Mouse (Mus musculus) intestine, embryonic 14.5 days (tissue): ENCODE results near the gene Ulk4. TPM values are rescaled to one million over a fixed set of nuclear protein-coding genes. Genes with fewer than 3 reads are reported as not detected.

Experiments
- ATAC-seq: fragments of 200-750 bp; cut with Nextera tagmentation; replicated peaks from 2 replicates; pipeline ENCODE4 v1.8.0; 2017; ENCODE audit warnings: low read depth, moderate number of reproducible peaks, moderate TSS enrichment, moderate library complexity; ENCODE audit not compliant: low FRiP score, low TSS enrichment
- DNase-seq: peaks from one replicate; pipeline ENCODE4 v3.0.0-alpha.2; 2018; ENCODE audit warnings: low spot score
- H3K27ac ChIP-seq: fragments of 300-500 bp; sonication (generic); 2 replicates; pipeline ENCODE4 v1.5.1; 2014; ENCODE audit warnings: low read depth, mild to moderate bottlenecking, control low read depth
- H3K27me3 ChIP-seq: fragments of 300-500 bp; sonication (generic); replicated peaks from 2 replicates; pipeline ENCODE4 v1.6.1; 2014; ENCODE audit warnings: low read length, control low read depth; ENCODE audit not compliant: control insufficient read depth, insufficient read depth
- H3K36me3 ChIP-seq: fragments of 300-500 bp; sonication (generic); 2 replicates; pipeline ENCODE4 v1.6.1; 2014; ENCODE audit warnings: low read length, control low read depth; ENCODE audit not compliant: control insufficient read depth, insufficient read depth
- H3K4me1 ChIP-seq: fragments of 300-500 bp; sonication (generic); replicated peaks from 2 replicates; pipeline ENCODE4 v1.6.1; 2014; ENCODE audit warnings: low read length, control low read depth, mixed read lengths; ENCODE audit not compliant: control insufficient read depth, insufficient read depth
- H3K4me2 ChIP-seq: fragments of 300-500 bp; sonication (generic); 2 replicates; pipeline ENCODE4 v1.6.1; 2014; ENCODE audit warnings: low read length
- H3K4me3 ChIP-seq: fragments of 300-500 bp; sonication (generic); 2 replicates; pipeline ENCODE4 v1.5.1; 2014; ENCODE audit warnings: low read depth, low read length, control low read depth, mixed read lengths
- H3K9ac ChIP-seq: fragments of 300-500 bp; sonication (generic); 2 replicates; pipeline ENCODE4 v1.6.1; 2014; ENCODE audit warnings: mild to moderate bottlenecking, low read length
- H3K9me3 ChIP-seq: fragments of 300-500 bp; sonication (generic); 2 replicates; pipeline ENCODE4 v1.6.1; 2016; ENCODE audit warnings: low read length, control low read depth; ENCODE audit not compliant: control insufficient read depth
- WGBS: fragments of 180-500 bp; shearing (Covaris S2); extraction: QIAGEN DNeasy Blood & Tissue Kit; methylation state at CpG from one replicate; pipeline ENCODE4 v1.1.7; 2014; 5-methylcytosine and 5-hydroxymethylcytosine counted together
- polyA plus RNA-seq: library from polyadenylated mRNA; unstranded; fragments of >200 nt; fragmentation: Nextera tagmentation; extraction: Ambion mirVana; gene quantifications from 2 replicates; pipeline ENCODE4 v1.2.1, GENCODE M21; 2014

Ulk4 gene
- polyA plus RNA-seq, 1 experiment from 2014 or later: 122 TPM

DNA sequence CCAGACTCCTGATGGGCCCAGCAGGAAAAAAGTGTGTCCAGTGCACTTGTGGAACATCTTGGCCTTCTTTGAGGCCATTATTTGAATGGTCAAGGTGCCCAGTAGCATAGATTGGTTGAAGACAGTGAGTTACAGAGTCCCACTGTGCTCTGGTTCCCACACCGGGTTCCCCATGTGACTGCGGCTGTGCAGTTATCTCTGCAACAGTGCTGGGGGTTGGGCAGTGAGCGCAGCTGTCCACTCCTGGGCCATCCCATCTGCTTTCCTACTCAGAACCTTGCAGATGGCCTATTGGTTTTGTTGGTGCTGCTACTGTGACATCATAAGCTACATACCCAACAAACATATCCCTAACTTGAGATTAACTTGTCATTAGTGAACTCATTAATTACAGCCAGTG is 290.7 kb downstream of the Ulk4 start:
- 93% methylated on average over 3 of the region's 3 CpGs for WGBS
- Histone ChIP-seq H3K27ac (no peak overlapping the region), H3K4me1 (peaks cover 17% of the 10 kb centered on the region), H3K4me3 (no peak overlapping the region), H3K4me2 (no peak overlapping the region), H3K36me3 (no peaks in the 10 kb centered on the region), H3K27me3 (no peaks in the 10 kb centered on the region), H3K9ac (no peak overlapping the region), H3K9me3 (no peaks in the 10 kb centered on the region)
- ATAC-seq (no peak), DNase-seq (no peak)

DNA sequence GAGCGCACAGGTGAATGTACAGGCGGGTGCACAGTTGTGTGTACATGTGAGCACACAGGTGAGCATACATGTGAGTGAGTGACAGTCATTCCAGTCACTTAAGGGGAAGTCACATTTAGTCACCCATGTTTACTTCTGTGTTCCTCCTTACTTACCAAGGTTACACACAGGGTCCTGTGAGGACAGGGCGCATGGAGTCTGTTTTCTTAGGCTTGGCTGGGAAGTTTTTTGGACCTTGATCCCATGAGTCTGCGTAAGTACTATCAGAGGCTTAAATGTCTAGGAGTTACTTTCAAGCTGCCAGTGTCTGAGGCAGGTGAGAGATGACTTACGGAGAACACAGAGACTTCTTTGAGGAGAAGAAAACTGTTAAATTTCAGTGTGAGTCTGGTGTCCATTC is 291.5 kb downstream of the Ulk4 start:
- Histone ChIP-seq H3K27ac (no peak overlapping the region), H3K4me1 (peaks cover 17% of the 10 kb centered on the region), H3K4me3 (no peak overlapping the region), H3K27me3 (no peaks in the 10 kb centered on the region), H3K36me3 (no peaks in the 10 kb centered on the region), H3K4me2 (no peak overlapping the region), H3K9ac (no peak overlapping the region), H3K9me3 (no peaks in the 10 kb centered on the region)
- ATAC-seq: peak; percentile 54; the same call in 1 of the 2 replicates
- no peak for DNase-seq
- WGBS: 85% methylated on average over 5 of the region's 5 CpGs

DNA sequence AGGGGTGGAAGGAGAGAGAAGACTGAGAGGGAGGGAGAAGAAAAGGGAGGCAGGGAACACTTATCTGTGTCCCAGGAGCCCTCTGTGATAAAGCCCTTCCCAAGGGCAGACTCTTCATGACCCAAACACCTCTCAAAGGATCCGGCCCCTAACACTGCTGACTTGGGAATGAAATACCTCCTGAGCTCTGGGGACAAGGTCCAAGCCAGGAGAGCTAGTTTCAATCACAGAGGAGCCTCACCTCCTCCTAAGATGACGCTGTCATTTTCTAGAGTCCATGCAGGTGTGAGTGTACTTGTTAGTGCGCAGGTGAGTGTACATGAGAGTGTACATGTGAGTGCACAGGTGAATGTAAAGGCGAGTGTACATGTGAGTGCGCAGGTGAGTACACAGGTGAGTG is 292.0 kb downstream of the Ulk4 start:
- ATAC-seq (no peak), DNase-seq (no peak)
- Histone ChIP-seq H3K4me2 (no peak overlapping the region), H3K4me1 (peaks cover 16% of the 10 kb centered on the region), H3K9me3 (no peaks in the 10 kb centered on the region), H3K27me3 (no peaks in the 10 kb centered on the region), H3K27ac (no peak overlapping the region), H3K36me3 (no peaks in the 10 kb centered on the region), H3K4me3 (no peak overlapping the region), H3K9ac (no peak overlapping the region)
- 90% methylated on average over 5 of the region's 5 CpGs for WGBS

DNA sequence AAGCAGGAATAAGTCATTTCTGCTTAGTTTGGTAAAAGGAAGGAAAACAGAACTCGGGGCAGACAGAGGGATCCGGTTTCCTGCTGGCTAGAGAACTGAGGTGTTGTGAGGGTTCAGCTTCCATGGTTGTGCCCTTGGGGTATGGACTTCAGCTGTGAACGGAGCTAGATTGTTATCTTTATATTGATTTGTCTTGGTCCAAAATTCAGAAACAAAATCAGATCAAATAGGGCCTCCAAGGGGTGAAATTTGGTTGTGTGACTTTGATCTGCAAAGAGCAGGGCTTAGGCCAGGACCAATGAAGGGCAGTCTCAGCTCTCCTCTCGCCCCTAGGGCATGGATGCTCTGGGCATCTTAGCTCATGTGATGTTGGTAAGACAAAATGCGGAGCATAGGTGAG is 292.5 kb downstream of the Ulk4 start:
- Histone ChIP-seq H3K4me2 (no peak overlapping the region), H3K36me3 (no peaks in the 10 kb centered on the region), H3K4me3 (no peak overlapping the region), H3K27ac (no peak overlapping the region), H3K27me3 (no peaks in the 10 kb centered on the region), H3K4me1 (peaks cover 11% of the 10 kb centered on the region; the same call in 1 of the 2 replicates), H3K9ac (no peak overlapping the region), H3K9me3 (no peaks in the 10 kb centered on the region)
- DNase-seq: no peak
- WGBS: 80% methylated on average over 5 of the region's 5 CpGs
- no peak for ATAC-seq

DNA sequence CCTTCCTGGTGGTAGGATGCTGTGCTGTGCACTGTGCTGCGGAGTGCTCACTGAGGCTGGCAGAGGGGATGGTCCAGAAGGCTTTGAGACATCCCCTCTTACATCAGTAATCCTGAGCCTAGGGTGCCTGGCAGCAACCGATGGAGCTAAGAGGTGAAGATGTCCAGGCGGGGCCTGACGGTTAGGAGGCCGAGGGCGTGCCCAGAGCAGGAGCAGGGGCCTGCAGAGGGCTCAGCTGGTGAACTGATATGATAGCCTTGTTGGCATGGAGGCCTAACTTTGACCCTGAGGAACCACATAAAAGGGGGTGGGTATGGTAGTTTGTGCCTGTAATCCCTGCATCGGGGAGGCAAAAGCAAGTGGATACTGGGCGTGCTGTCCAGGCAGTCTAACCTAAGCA is 293.1 kb downstream of the Ulk4 start:
- 75% methylated on average over 8 of the region's 8 CpGs for WGBS
- Histone ChIP-seq H3K9ac (no peak overlapping the region), H3K9me3 (no peaks in the 10 kb centered on the region), H3K27ac (no peak overlapping the region), H3K27me3 (no peaks in the 10 kb centered on the region), H3K36me3 (no peaks in the 10 kb centered on the region), H3K4me2 (no peak overlapping the region), H3K4me3 (no peak overlapping the region), H3K4me1 (peaks cover 7% of the 10 kb centered on the region; the same call in 1 of the 2 replicates)
- DNase-seq (no peak), ATAC-seq (no peak)

DNA sequence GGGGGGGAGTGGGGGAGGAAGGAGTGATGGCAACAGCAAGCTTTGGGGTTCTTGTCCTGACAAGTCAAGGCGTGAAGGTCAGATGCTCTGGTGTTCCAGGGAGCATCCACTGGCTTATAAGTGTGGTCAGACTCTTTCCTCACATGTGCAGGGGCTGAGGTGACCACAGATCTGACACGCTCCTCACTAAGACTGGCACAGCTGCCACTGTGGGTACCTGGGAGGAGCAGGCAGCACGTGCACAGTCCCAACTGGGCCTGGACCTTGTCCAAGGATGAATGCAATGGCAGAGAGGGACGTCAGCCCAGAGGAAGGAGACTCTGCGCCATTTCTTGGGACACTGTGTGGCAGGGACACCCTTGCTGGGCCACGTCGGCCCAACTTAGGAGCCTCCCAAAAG is 295.2 kb downstream of the Ulk4 start:
- ATAC-seq (no peak), DNase-seq (no peak)
- no peaks in the 10 kb centered on the region for H3K27me3 ChIP-seq
- no peak overlapping the region for H3K4me3 ChIP-seq
- H3K9me3 ChIP-seq: no peaks in the 10 kb centered on the region
- no peaks in the 10 kb centered on the region for H3K4me1 ChIP-seq
- no peak overlapping the region for H3K9ac ChIP-seq
- 85% methylated on average over 7 of the region's 7 CpGs for WGBS
- H3K4me2 ChIP-seq: no peak overlapping the region
- no peak overlapping the region for H3K27ac ChIP-seq
- no peaks in the 10 kb centered on the region for H3K36me3 ChIP-seq

DNA sequence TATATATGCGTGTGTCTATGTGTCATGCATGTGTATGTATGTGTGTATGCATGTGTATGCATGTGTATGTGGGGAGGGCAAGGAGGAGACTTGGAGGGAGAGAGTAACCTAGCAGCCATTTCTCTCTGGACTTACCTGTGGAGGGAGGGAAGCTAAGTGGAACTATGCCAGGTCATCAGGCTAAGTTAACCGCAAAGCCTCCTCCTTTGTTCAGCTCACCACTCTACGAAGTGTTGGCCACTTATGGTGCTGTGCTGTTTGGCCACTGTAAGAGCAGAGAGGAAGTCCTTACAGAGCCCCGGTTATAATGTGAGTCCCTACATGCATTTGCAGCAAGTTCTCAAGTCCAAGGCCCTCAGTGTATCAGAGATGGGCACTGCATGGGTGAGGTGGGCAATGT is 300.1 kb downstream of the Ulk4 start:
- ATAC-seq: no peak
- WGBS: 94% methylated on average over 4 of the region's 4 CpGs
- Histone ChIP-seq H3K4me1 (peaks cover 6% of the 10 kb centered on the region; the same call in 1 of the 2 replicates), H3K27me3 (no peaks in the 10 kb centered on the region), H3K27ac (no peak overlapping the region), H3K9ac (no peak overlapping the region), H3K4me2 (no peak overlapping the region), H3K4me3 (no peak overlapping the region), H3K9me3 (no peaks in the 10 kb centered on the region), H3K36me3 (no peaks in the 10 kb centered on the region)
- DNase-seq: no peak

DNA sequence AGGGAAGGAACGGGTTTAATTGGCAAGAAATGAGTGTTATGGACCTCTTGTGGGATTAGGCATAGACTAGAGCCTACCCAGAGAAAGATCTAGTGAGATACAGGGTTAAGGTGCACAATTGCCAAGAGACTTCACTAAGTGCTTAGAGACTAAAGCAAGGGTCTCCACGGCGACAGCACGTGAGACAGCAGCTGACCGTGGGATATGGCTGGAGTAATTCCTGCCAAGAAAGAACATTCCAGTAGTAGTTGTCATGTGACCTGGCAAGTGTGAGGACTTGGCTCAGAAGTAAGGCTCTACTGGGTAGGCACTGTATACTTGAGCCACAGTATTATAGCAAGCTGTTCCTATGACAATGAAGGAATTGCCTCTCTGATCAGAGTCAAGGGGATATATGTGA is 300.8 kb downstream of the Ulk4 start:
- Histone ChIP-seq H3K27me3 (no peaks in the 10 kb centered on the region), H3K4me3 (no peak overlapping the region), H3K36me3 (no peaks in the 10 kb centered on the region), H3K4me2 (no peak overlapping the region), H3K9me3 (no peaks in the 10 kb centered on the region), H3K9ac (no peak overlapping the region), H3K4me1 (peaks cover 6% of the 10 kb centered on the region; the same call in 1 of the 2 replicates), H3K27ac (no peak overlapping the region)
- 60% methylated on average over 5 of the region's 5 CpGs for WGBS
- no peak for DNase-seq
- ATAC-seq: peak; percentile 69; the same call in 1 of the 2 replicates

DNA sequence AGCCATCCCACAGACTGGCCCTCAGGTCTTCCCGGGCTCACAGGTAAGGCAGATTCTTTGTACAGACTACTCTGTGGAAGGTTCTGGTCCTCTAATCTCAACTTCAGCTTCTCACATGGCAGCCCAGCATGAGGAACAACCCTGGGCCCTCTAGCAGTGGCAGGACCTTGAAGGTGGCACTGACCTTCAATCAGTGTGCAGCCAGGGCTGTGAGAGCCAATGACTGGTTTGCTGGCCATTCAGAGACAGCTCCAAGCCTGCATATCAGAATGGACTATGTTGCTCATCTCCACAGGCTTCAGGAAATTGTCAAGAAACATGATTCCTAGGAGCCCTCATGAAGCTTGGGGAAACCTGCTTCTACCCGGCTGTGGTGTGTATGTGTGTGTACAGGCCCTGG is 302.8 kb downstream of the Ulk4 start:
- Histone ChIP-seq H3K36me3 (peaks cover 5% of the 10 kb centered on the region; the same call in 1 of the 2 replicates), H3K9me3 (no peaks in the 10 kb centered on the region), H3K4me3 (no peak overlapping the region), H3K27ac (no peak overlapping the region), H3K27me3 (no peaks in the 10 kb centered on the region), H3K4me2 (no peak overlapping the region), H3K4me1 (peaks cover 6% of the 10 kb centered on the region; the same call in 1 of the 2 replicates), H3K9ac (no peak overlapping the region)
- 70% methylated on average over 2 of the region's 2 CpGs for WGBS
- ATAC-seq (no peak), DNase-seq (no peak)
